Mouse (Mus musculus) myocyte (in vitro differentiated cells): Measurements from ENCODE around the gene Gmppb. TPM values are rescaled to one million over a fixed set of nuclear protein-coding genes. Genes with fewer than 3 reads are reported as not detected.
"Not testable (repeated sequence)": the region's sequence is repeated elsewhere in the genome, so short reads cannot be mapped to it uniquely, and the experiment has no call there.

ENCODE experiments used
- H3K27me3 ChIP-seq: one replicate; pipeline ENCODE4 v1.6.1; 2011; ENCODE audit not compliant: control insufficient read depth, insufficient read depth, insufficient read length
- H3K36me3 ChIP-seq: one replicate; pipeline ENCODE4 v1.6.1; 2011; ENCODE audit not compliant: control insufficient read depth, insufficient read depth
- H3K4me2 ChIP-seq: one replicate; pipeline ENCODE4 v1.6.1; 2011; ENCODE audit warnings: low read depth, control low read depth
- H3K4me3 ChIP-seq: one replicate; pipeline ENCODE4 v1.5.1; 2011; ENCODE audit warnings: mild to moderate bottlenecking, control low read depth, moderate library complexity
- H3K79me2 ChIP-seq: one replicate; pipeline ENCODE4 v1.6.1; 2011; ENCODE audit not compliant: control insufficient read depth, insufficient read depth
- H3ac ChIP-seq: one replicate; pipeline ENCODE4 v1.6.1; 2011; ENCODE audit not compliant: control insufficient read depth, insufficient read length
- CEBPB ChIP-seq: IDR thresholded peaks from 2 replicates; pipeline ENCODE4 v1.6.1; 2011; ENCODE audit warnings: mild to moderate bottlenecking, moderate library complexity; ENCODE audit not compliant: poor library complexity, insufficient read depth, severe bottlenecking
- E2F4 ChIP-seq: IDR thresholded peaks from one replicate; pipeline ENCODE4 v1.6.1; 2011; ENCODE audit warnings: mild to moderate bottlenecking, control low read depth, moderate library complexity; ENCODE audit not compliant: insufficient read depth
- MAX ChIP-seq: IDR thresholded peaks from one replicate; pipeline ENCODE4 v1.6.1; 2011; ENCODE audit warnings: low read depth, mild to moderate bottlenecking, control low read depth
- MYOD1 ChIP-seq, 3 experiments: IDR thresholded peaks; one replicate each; pipeline ENCODE4 v1.6.1; 2011; ENCODE audit warnings: control low read depth in 2 of 3, low read depth in 2 of 3, mild to moderate bottlenecking in 2 of 3, moderate library complexity in 1 of 3; ENCODE audit not compliant: insufficient read length in 2 of 3, control insufficient read depth in 1 of 3
- MYOG ChIP-seq, 3 experiments: IDR thresholded peaks; one replicate each; pipeline ENCODE4 v1.6.1; 2011; ENCODE audit warnings: control low read depth in 2 of 3, low read depth in 2 of 3, mild to moderate bottlenecking in 2 of 3; ENCODE audit not compliant: insufficient read length in 2 of 3, control insufficient read depth in 1 of 3, insufficient read depth in 1 of 3
- POLR2A ChIP-seq: IDR thresholded peaks from one replicate; pipeline ENCODE4 v1.6.1; 2011; ENCODE audit warnings: low read depth, mild to moderate bottlenecking, control low read depth, moderate library complexity; ENCODE audit not compliant: insufficient read length
- POLR2AphosphoS2 ChIP-seq: IDR thresholded peaks from one replicate; pipeline ENCODE4 v1.6.1; 2011; ENCODE audit warnings: low read depth, control low read depth; ENCODE audit not compliant: insufficient read length
- REST ChIP-seq: IDR thresholded peaks from one replicate; pipeline ENCODE4 v1.6.1; 2011; ENCODE audit warnings: mild to moderate bottlenecking, control low read depth, moderate library complexity; ENCODE audit not compliant: insufficient read depth, insufficient read length
- SRF ChIP-seq: IDR thresholded peaks from one replicate; pipeline ENCODE4 v1.6.1; 2011; ENCODE audit warnings: low read depth; ENCODE audit not compliant: control insufficient read depth, insufficient read length
- TCF12 ChIP-seq: IDR thresholded peaks from one replicate; pipeline ENCODE4 v1.6.1; 2011; ENCODE audit warnings: mild to moderate bottlenecking, control low read depth; ENCODE audit not compliant: poor library complexity, insufficient read depth, severe bottlenecking
- TCF3 ChIP-seq: IDR thresholded peaks from one replicate; pipeline ENCODE4 v1.6.1; 2011; ENCODE audit warnings: low read depth, control low read depth; ENCODE audit not compliant: insufficient read length
- USF1 ChIP-seq: IDR thresholded peaks from one replicate; pipeline ENCODE4 v1.6.1; 2011; ENCODE audit warnings: low read depth, mild to moderate bottlenecking, control low read depth, moderate library complexity
- polyA plus RNA-seq: library from polyadenylated mRNA; unstranded; fragments of >200 nt; fragmentation: generic; extraction: Trizol; gene quantifications from one replicate; pipeline ENCODE4 v1.2.1, GENCODE M21; 2012; ENCODE audit warnings: missing spikeins

Gene Gmppb
- polyA plus RNA-seq, 1 experiment, result 32.0 TPM

- Histone ChIP-seq H3K4me2 (no peak overlapping the region), H3K36me3 (no peaks in the 10 kb centered on the region), H3K79me2 (peaks cover 69% of the 10 kb centered on the region), H3K27me3 (no peaks in the 10 kb centered on the region), H3K4me3 (no peak overlapping the region), H3ac (no peak overlapping the region)
- TF ChIP-seq POLR2A (no peak), CEBPB (no peak), TCF3 (no peak), TCF12 (no peak)
Measured at GRCm38 (mm10) chr9:108010385-108010784, 38.7 kb upstream of the Gmppb start.

- H3K27me3 ChIP-seq, H3K4me3 ChIP-seq, H3K36me3 ChIP-seq, H3ac ChIP-seq, H3K4me2 ChIP-seq: not testable (repeated sequence)
- H3K79me2 ChIP-seq, result peaks cover 40% of the 10 kb centered on the region
Measured at GRCm38 (mm10) chr9:108013577-108013976, 35.5 kb upstream of the Gmppb start.

- TF ChIP-seq TCF3, result no peak
- TF ChIP-seq MYOD1 (IDR thresholded peaks at IDR 0.05; ENCODE audit: control insufficient read depth in 1 of 3, insufficient read length in 2 of 3, low read depth in 2 of 3), result no peak
- no peak for TF ChIP-seq SRF
- TF ChIP-seq E2F4, result no peak
- no peak for TF ChIP-seq USF1
- no peak for TF ChIP-seq POLR2AphosphoS2
- TF ChIP-seq MAX, result no peak
- no peak for TF ChIP-seq POLR2A
- no peak for TF ChIP-seq CEBPB
- no peak for TF ChIP-seq TCF12
- TF ChIP-seq REST, result no peak
- TF ChIP-seq MYOG (IDR thresholded peaks at IDR 0.05; ENCODE audit: control insufficient read depth in 1 of 3, insufficient read depth in 1 of 3, insufficient read length in 2 of 3, low read depth in 2 of 3), result no peak
- Histone ChIP-seq H3ac (no peak overlapping the region), H3K27me3 (no peaks in the 10 kb centered on the region), H3K4me3 (no peak overlapping the region), H3K4me2 (no peak overlapping the region), H3K36me3 (no peaks in the 10 kb centered on the region), H3K79me2 (peaks cover 23% of the 10 kb centered on the region)
Measured at GRCm38 (mm10) chr9:108017127-108017526, 31.9 kb upstream of the Gmppb start.

GRCm38 (mm10) chr9:108020741-108021140, 28.3 kb upstream of the Gmppb start:
- no peak overlapping the region for H3K4me3 ChIP-seq
- H3ac ChIP-seq, result no peak overlapping the region
- peaks cover 19% of the 10 kb centered on the region for H3K79me2 ChIP-seq
- H3K27me3 ChIP-seq, result no peaks in the 10 kb centered on the region
- TF ChIP-seq MAX, result no peak
- no peak for TF ChIP-seq USF1
- no peak for TF ChIP-seq TCF3
- TF ChIP-seq CEBPB, result no peak
- TF ChIP-seq POLR2A, result no peak
- TF ChIP-seq TCF12, result no peak
- TF ChIP-seq MYOD1 (IDR thresholded peaks at IDR 0.05; ENCODE audit: control insufficient read depth in 1 of 3, insufficient read length in 2 of 3, low read depth in 2 of 3), result no peak
- TF ChIP-seq SRF, result no peak
- no peak for TF ChIP-seq MYOG (IDR thresholded peaks at IDR 0.05; ENCODE audit: control insufficient read depth in 1 of 3, insufficient read depth in 1 of 3, insufficient read length in 2 of 3, low read depth in 2 of 3)
- TF ChIP-seq E2F4, result no peak
- no peak overlapping the region for H3K4me2 ChIP-seq
- H3K36me3 ChIP-seq, result peaks cover 9% of the 10 kb centered on the region

GRCm38 (mm10) chr9:108023216-108023615, 25.8 kb upstream of the Gmppb start:
- no peak for TF ChIP-seq REST
- TF ChIP-seq CEBPB, result no peak
- no peak for TF ChIP-seq E2F4
- TF ChIP-seq MYOG (IDR thresholded peaks at IDR 0.05; ENCODE audit: control insufficient read depth in 1 of 3, insufficient read depth in 1 of 3, insufficient read length in 2 of 3, low read depth in 2 of 3), result no peak
- no peak for TF ChIP-seq SRF
- TF ChIP-seq TCF12, result no peak
- no peak for TF ChIP-seq POLR2AphosphoS2
- no peak for TF ChIP-seq POLR2A
- TF ChIP-seq MYOD1 (IDR thresholded peaks at IDR 0.05; ENCODE audit: control insufficient read depth in 1 of 3, insufficient read length in 2 of 3, low read depth in 2 of 3), result no peak
- no peak for TF ChIP-seq USF1
- no peak for TF ChIP-seq MAX
- no peak for TF ChIP-seq TCF3
- H3K4me3 ChIP-seq, result no peak overlapping the region
- peaks cover 19% of the 10 kb centered on the region for H3K79me2 ChIP-seq
- H3K27me3 ChIP-seq, result no peaks in the 10 kb centered on the region
- peaks cover 13% of the 10 kb centered on the region for H3K36me3 ChIP-seq
- H3K4me2 ChIP-seq, result no peak overlapping the region
- no peak overlapping the region for H3ac ChIP-seq

- H3K79me2 ChIP-seq, result no peaks in the 10 kb centered on the region
- H3K4me2 ChIP-seq, result no peak overlapping the region
- H3K4me3 ChIP-seq, result no peak overlapping the region
- H3ac ChIP-seq, result no peak overlapping the region
- H3K36me3 ChIP-seq, result peaks cover 15% of the 10 kb centered on the region
- no peaks in the 10 kb centered on the region for H3K27me3 ChIP-seq
- no peak for TF ChIP-seq CEBPB
Measured at GRCm38 (mm10) chr9:108026584-108026983, 22.5 kb upstream of the Gmppb start.
